Mouse (Mus musculus): ENCODE data around the gene Marcksl1. TPM values are rescaled to one million over a fixed set of nuclear protein-coding genes. Genes with fewer than 3 reads are reported as not detected.
"Not testable (repeated sequence)": the region's sequence is repeated elsewhere in the genome, so short reads cannot be mapped to it uniquely, and the experiment has no call there.

Gene Marcksl1
- polyA plus RNA-seq, 1 experiment from 2014 or later, result 802 TPM

DNA sequence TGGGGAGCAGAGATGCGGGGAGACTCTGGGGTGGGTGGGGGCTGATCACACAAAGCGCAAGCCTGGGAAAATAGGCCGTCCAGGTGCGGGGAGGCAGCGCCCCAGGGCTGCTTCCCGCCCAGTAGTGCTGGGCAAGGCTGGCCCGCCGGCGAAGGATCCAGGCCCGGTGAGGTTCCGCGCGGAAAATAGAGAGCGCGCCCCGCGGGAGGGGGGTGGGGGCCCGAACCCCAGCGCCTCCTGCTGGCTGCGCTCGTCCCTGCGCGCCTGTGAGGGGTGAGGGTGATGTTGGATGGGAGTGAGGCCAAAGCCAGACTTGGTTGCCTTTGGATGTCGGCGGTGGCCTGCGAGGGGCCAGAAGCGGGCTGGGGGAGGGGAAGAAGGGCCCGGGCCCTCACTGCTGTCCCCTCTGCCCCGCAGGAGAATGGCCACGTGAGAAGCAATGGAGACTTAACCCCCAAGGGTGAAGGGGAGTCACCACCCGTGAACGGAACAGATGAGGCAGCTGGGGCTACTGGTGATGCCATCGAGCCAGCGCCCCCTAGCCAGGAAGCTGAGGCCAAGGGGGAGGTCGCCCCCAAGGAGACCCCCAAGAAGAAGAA is 1.0 kb downstream of the Marcksl1 start:
- peak overlapping the region; percentile 99 for H3K4me3 ChIP-seq
- H3K9me3 ChIP-seq, result no peaks in the 10 kb centered on the region
- peaks cover 33% of the 10 kb centered on the region for H3K4me1 ChIP-seq
- peaks cover 46% of the 10 kb centered on the region for H3K36me3 ChIP-seq
- DNase-seq (ENCODE audit: low spot score), result no peak
- no peaks in the 10 kb centered on the region for H3K27me3 ChIP-seq (ENCODE audit: insufficient read depth, poor library complexity, severe bottlenecking)
- WGBS, result 0% methylated on average over 34 of the region's 35 CpGs
- H3K27ac ChIP-seq, result peak overlapping the region; percentile 100

GRCm38 (mm10) chr4:129516925-129517324 is 3.5 kb downstream of the Marcksl1 start:
- Histone ChIP-seq H3K27me3 (ENCODE audit: insufficient read depth, poor library complexity, severe bottlenecking) (no peaks in the 10 kb centered on the region), H3K36me3 (peaks cover 71% of the 10 kb centered on the region), H3K27ac (no peak overlapping the region), H3K9me3 (no peaks in the 10 kb centered on the region), H3K4me3 (no peak overlapping the region), H3K4me1 (peaks cover 25% of the 10 kb centered on the region)
- no peak for DNase-seq (ENCODE audit: low spot score)
- 50% methylated on average over 2 of the region's 2 CpGs for WGBS

DNA sequence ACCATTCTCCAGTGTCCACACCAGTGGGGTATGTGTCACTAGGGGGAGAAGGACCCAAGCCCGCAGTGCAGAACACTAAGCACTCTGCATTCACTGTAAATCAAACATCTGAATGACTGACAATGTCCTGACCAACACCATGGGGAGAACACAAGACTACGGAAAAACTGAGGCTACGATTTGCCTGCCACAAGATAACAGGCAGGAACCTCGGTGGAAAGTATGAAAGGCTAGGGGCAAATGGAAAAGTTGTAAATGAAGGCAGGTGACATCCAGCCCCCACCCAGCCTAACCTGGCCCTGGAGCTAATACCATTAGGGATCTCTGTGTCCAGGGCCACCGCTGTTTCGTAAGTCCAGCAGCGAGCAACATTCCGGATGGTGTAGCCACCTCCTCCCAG is 5.1 kb downstream of the Marcksl1 start:
- H3K4me1 ChIP-seq, result peaks cover 11% of the 10 kb centered on the region
- 79% methylated on average over 8 of the region's 8 CpGs for WGBS
- H3K27ac ChIP-seq, result no peak overlapping the region
- H3K4me3 ChIP-seq, result no peak overlapping the region
- peaks cover 87% of the 10 kb centered on the region for H3K36me3 ChIP-seq
- no peaks in the 10 kb centered on the region for H3K27me3 ChIP-seq (ENCODE audit: insufficient read depth, poor library complexity, severe bottlenecking)
- no peaks in the 10 kb centered on the region for H3K9me3 ChIP-seq
- DNase-seq (ENCODE audit: low spot score), result no peak

DNA sequence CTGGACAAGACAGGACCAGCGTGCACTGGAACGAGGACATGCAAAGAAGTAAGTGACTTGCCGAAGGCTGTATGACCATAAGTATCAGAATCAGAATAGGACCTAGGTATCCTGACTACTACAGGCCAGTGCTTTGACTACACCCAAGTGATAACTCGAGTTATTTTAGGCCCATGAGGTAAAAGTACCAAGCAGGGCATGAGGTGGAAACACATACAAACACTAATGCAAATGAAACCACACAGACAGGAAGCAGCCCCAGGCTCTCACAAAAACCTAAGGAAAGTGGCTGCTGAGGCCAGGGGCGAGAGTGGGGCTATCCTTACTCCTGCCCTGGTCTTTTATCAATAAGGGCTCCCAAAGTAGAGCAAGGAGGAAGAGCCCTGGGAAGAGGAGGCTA is 12.0 kb downstream of the Marcksl1 start:
- no peak overlapping the region for H3K27ac ChIP-seq
- WGBS, result 80% methylated on average over 5 of the region's 5 CpGs
- H3K27me3 ChIP-seq (ENCODE audit: insufficient read depth, poor library complexity, severe bottlenecking), result no peaks in the 10 kb centered on the region
- H3K4me1 ChIP-seq, result no peaks in the 10 kb centered on the region; the same call in 1 of the 2 replicates
- no peak for DNase-seq (ENCODE audit: low spot score)
- no peak overlapping the region for H3K4me3 ChIP-seq
- no peaks in the 10 kb centered on the region for H3K9me3 ChIP-seq
- peaks cover 94% of the 10 kb centered on the region for H3K36me3 ChIP-seq

DNA sequence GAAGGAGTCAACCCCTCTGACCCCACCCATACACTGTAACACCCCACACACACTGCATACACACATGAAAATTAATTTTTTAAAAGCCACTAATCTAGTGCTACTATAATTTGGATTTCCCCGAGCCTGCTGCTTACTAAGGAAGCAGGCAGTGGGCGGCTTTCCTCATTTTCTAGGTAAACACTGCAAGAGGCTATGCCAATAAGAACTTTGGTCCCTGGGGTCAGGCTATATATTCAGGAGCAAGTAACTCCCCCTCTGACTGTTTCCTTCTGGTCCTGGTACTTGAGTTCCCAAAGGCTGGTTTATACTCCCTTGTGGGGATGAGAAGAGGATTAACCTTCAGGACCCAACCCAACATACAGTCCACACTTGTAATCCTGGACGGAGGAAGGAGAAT is 12.5 kb downstream of the Marcksl1 start:
- no peak overlapping the region for H3K27ac ChIP-seq
- peaks cover 93% of the 10 kb centered on the region for H3K36me3 ChIP-seq
- no peaks in the 10 kb centered on the region for H3K9me3 ChIP-seq
- no peaks in the 10 kb centered on the region for H3K27me3 ChIP-seq (ENCODE audit: insufficient read depth, poor library complexity, severe bottlenecking)
- WGBS, result 87% methylated on average over 3 of the region's 3 CpGs
- H3K4me3 ChIP-seq, result no peak overlapping the region
- no peaks in the 10 kb centered on the region; the same call in 1 of the 2 replicates for H3K4me1 ChIP-seq
- DNase-seq (ENCODE audit: low spot score), result no peak

DNA sequence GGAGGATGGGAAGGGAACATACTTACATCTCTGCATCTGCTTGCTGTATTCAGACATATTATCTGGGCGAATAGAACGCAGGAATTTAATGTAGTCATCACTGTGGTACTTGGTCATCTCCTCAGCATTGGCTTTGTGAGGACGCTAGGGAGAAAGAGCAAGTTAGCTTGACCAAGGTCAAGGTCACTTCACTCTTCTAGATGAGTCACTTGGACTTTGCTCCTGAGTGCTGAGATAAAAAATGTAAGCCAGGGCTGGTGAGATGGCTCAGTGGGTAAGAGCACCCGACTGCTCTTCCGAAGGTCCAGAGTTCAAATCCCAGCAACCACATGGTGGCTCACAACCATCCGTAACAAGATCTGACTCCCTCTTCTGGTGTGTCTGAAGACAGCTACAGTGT is 15.5 kb downstream of the Marcksl1 start:
- H3K4me1 ChIP-seq; H3K27me3 ChIP-seq (ENCODE audit: insufficient read depth, poor library complexity, severe bottlenecking); H3K27ac ChIP-seq; H3K9me3 ChIP-seq; DNase-seq (ENCODE audit: low spot score); H3K4me3 ChIP-seq: not testable (repeated sequence)
- WGBS, result 87% methylated on average over 6 of the region's 6 CpGs
- peaks cover 88% of the 10 kb centered on the region for H3K36me3 ChIP-seq

GRCm38 (mm10) chr4:129540012-129540411 is 26.6 kb downstream of the Marcksl1 start:
- H3K4me3 ChIP-seq, result peak overlapping the region; percentile 8; the same call in 1 of the 2 replicates
- no peaks in the 10 kb centered on the region for H3K27me3 ChIP-seq (ENCODE audit: insufficient read depth, poor library complexity, severe bottlenecking)
- no peak for DNase-seq (ENCODE audit: low spot score)
- 87% methylated on average over 6 of the region's 6 CpGs for WGBS
- H3K4me1 ChIP-seq, result peaks cover 14% of the 10 kb centered on the region
- H3K9me3 ChIP-seq, result no peaks in the 10 kb centered on the region
- H3K27ac ChIP-seq, result no peak overlapping the region
- peaks cover 55% of the 10 kb centered on the region for H3K36me3 ChIP-seq

DNA sequence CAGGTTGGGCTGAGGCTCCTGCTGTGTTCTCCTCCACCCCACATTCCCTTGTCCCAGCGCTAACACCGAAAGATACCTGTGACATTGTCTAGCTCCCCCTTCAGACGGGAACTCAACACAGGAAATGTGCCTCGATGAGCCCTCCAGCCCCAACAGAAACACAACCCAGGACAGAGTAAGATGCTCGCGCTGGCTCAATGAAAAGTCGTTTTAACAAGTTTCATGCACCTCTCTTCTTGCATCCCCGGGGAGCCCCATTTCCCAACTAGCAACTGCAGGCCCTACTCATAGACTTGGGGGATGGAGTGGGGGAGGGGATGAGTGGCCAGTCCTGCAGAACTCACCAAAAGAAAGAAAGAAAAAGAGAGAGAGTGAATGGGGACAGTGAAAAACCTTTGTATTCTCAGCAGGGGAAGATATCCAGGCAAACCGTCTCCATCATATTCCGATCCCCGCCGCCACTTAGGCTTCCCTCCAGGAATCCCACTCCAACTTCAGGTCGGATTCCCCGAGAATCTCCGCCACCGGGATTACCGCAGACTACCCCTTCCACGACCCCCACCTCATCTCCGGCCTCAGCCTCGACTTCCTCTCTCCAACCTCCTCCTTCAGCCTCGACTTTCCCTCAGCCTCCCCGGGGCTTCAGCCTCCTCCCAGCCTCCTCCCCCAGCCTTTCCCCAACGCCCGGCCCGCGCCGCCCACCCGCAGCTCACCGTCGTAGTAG is 28.6 kb downstream of the Marcksl1 start:
- peaks cover 39% of the 10 kb centered on the region for H3K36me3 ChIP-seq
- peak; percentile 79 for DNase-seq (ENCODE audit: low spot score)
- H3K4me1 ChIP-seq, result peaks cover 14% of the 10 kb centered on the region
- no peaks in the 10 kb centered on the region for H3K27me3 ChIP-seq (ENCODE audit: insufficient read depth, poor library complexity, severe bottlenecking)
- H3K27ac ChIP-seq, result peak overlapping the region; percentile 94
- no peaks in the 10 kb centered on the region for H3K9me3 ChIP-seq
- WGBS, result under 1% methylated on average over 30 of the region's 30 CpGs
- peak overlapping the region; percentile 79 for H3K4me3 ChIP-seq

DNA sequence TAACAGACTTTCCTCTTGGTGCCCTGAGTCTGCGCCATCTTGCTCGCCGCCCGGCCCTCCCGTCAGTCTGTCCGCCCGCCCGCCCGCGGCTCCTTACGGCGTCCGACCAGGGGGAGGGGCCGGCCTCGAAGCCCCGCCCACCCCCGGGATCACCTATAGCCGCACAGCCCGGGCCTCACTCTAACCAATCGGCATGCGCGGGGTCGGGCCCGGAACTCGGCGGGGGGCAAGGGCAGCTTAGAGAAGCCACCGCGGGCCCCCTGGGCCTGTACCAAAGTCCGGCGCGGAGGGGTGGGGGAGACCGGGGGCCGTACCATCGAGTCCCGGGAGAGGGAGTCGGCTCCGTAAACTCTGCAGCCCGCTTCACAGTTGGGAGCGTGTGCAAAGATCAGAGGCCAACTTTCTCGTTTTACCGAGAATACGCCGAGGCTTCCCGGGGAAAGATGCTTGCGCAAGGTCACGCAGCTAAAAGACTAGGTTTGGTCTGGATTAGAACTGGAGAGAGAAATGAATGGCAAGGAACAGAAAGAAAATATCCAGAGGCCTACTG is 29.3 kb downstream of the Marcksl1 start, which contains the start of gene Hdac1:
Hdac1 (minus strand) TSS at position 122 of the 550 bp plus-strand sequence.
- 1% methylated on average over 46 of the region's 46 CpGs for WGBS
- Histone ChIP-seq H3K27me3 (ENCODE audit: insufficient read depth, poor library complexity, severe bottlenecking) (no peaks in the 10 kb centered on the region), H3K4me1 (peaks cover 14% of the 10 kb centered on the region), H3K4me3 (peak within 1 kb of the TSS; percentile 79), H3K9me3 (no peaks in the 10 kb centered on the region), H3K36me3 (peaks cover 32% of the 10 kb centered on the region), H3K27ac (peak within 1 kb of the TSS; percentile 94)
- peak; percentile 99 for DNase-seq (ENCODE audit: low spot score)

DNA sequence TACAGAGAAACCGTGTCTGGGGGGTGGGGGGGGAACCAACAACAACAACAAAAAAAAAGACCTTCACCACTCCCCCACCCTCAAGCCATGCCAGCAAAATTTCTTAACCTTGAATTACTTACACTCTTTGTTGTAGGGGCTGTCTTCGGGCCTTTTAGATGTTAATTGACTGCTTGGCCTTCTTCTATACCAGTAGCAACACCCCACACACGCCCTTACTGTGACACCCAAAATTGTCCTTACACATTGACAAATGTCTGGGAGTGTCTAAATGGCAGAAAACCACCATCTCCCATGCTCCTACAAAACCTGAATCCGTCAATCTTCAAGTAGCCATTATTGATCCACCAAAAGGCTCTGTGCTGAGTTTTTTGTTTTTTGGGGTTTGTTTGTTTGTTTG is 30.7 kb downstream of the Marcksl1 start:
- 83% methylated on average over 4 of the region's 4 CpGs for WGBS
- DNase-seq (ENCODE audit: low spot score), result no peak
- no peak overlapping the region for H3K4me3 ChIP-seq
- H3K9me3 ChIP-seq, result no peaks in the 10 kb centered on the region
- H3K4me1 ChIP-seq, result peaks cover 14% of the 10 kb centered on the region
- peaks cover 19% of the 10 kb centered on the region for H3K36me3 ChIP-seq
- H3K27me3 ChIP-seq (ENCODE audit: insufficient read depth, poor library complexity, severe bottlenecking), result no peaks in the 10 kb centered on the region
- H3K27ac ChIP-seq, result no peak overlapping the region

GRCm38 (mm10) chr4:129547631-129548030 is 34.2 kb downstream of the Marcksl1 start:
- H3K9me3 ChIP-seq; DNase-seq (ENCODE audit: low spot score); H3K4me1 ChIP-seq; H3K27me3 ChIP-seq (ENCODE audit: insufficient read depth, poor library complexity, severe bottlenecking); H3K27ac ChIP-seq; H3K36me3 ChIP-seq; H3K4me3 ChIP-seq: not testable (repeated sequence)
- WGBS, result 85% methylated on average over 4 of the region's 4 CpGs

- H3K36me3 ChIP-seq, result no peaks in the 10 kb centered on the region
- DNase-seq (ENCODE audit: low spot score), result no peak
- WGBS, result 82% methylated on average over 2 of the region's 2 CpGs
- no peaks in the 10 kb centered on the region for H3K9me3 ChIP-seq
- no peak overlapping the region for H3K27ac ChIP-seq
- H3K4me3 ChIP-seq, result no peak overlapping the region
- H3K4me1 ChIP-seq, result peaks cover 9% of the 10 kb centered on the region
- peaks cover 15% of the 10 kb centered on the region; the same call in 1 of the 2 replicates for H3K27me3 ChIP-seq (ENCODE audit: insufficient read depth, poor library complexity, severe bottlenecking)
These were observed 35.9 kb downstream of the Marcksl1 start for GRCm38 (mm10) chr4:129549306-129549705.

DNA sequence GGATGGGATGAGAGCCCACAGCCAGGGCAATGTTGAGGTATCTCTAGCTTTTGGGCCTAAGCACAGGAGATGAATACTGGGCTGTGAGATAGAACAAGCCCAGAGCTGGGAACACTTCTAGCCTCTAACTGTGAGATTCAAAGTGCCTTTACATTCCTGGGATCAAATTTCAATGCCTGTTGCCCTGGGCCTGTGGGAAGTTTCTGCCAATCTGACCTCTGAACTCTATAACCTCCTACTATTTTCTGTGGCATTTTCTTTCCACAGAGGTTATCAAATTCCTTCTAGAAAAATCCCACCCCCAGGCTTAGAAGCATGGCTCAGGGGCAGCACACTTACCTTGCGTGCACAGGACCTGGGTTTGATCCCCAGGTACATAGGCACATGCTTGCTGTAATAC is 36.9 kb downstream of the Marcksl1 start:
- Histone ChIP-seq H3K4me3 (no peak overlapping the region), H3K9me3 (no peaks in the 10 kb centered on the region), H3K27ac (0 out of 2 replicates have a peak overlapping the region, but pooled peaks have one; percentile 3), H3K4me1 (peaks cover 11% of the 10 kb centered on the region), H3K27me3 (ENCODE audit: insufficient read depth, poor library complexity, severe bottlenecking) (peaks cover 22% of the 10 kb centered on the region; the same call in 1 of the 2 replicates), H3K36me3 (no peaks in the 10 kb centered on the region)
- DNase-seq (ENCODE audit: low spot score), result no peak
- WGBS, result 66% methylated on average over 1 of the region's 1 CpGs

Measured in heart, embryonic 10.5 days (tissue).